Mouse (Mus musculus) neural tube, embryonic 11.5 days (tissue): ENCODE measurements around the gene Clstn3. TPM values are rescaled to one million over a fixed set of nuclear protein-coding genes. Genes with fewer than 3 reads are reported as not detected.
"Not testable (repeated sequence)": the region's sequence is repeated elsewhere in the genome, so short reads cannot be mapped to it uniquely, and the experiment has no call there.

Source experiments
- ATAC-seq: fragments of 200-750 bp; cut with Nextera tagmentation; 2 replicates; pipeline ENCODE4 v1.8.0; 2017; ENCODE audit warnings: moderate number of reproducible peaks, mild to moderate bottlenecking, moderate TSS enrichment, moderate library complexity; ENCODE audit not compliant: insufficient read depth, low FRiP score, low TSS enrichment
- DNase-seq: peaks from one replicate; pipeline ENCODE4 v3.0.0-alpha.2; 2015; ENCODE audit warnings: low spot score
- H3K27ac ChIP-seq: fragments of 300-500 bp; sonication (generic); 2 replicates; pipeline ENCODE4 v1.5.1; 2014; ENCODE audit warnings: low read depth, mild to moderate bottlenecking, low read length
- H3K27me3 ChIP-seq: fragments of 300-500 bp; sonication (generic); 2 replicates; pipeline ENCODE4 v1.6.1; 2014; ENCODE audit warnings: mild to moderate bottlenecking, low read length, mixed read lengths; ENCODE audit not compliant: control insufficient read depth, insufficient read depth
- H3K36me3 ChIP-seq: fragments of 300-500 bp; sonication (generic); 2 replicates; pipeline ENCODE4 v1.6.1; 2014; ENCODE audit warnings: mild to moderate bottlenecking, low read length, moderate library complexity, mixed read lengths; ENCODE audit not compliant: control insufficient read depth, insufficient read depth
- H3K4me1 ChIP-seq: fragments of 300-500 bp; sonication (generic); 2 replicates; pipeline ENCODE4 v1.6.1; 2014; ENCODE audit warnings: low read length, mixed read lengths; ENCODE audit not compliant: control insufficient read depth, insufficient read depth
- H3K4me2 ChIP-seq: fragments of 300-500 bp; sonication (generic); 2 replicates; pipeline ENCODE4 v1.6.1; 2014; ENCODE audit warnings: low read depth, mild to moderate bottlenecking, moderate library complexity
- H3K4me3 ChIP-seq: fragments of 300-500 bp; sonication (generic); 2 replicates; pipeline ENCODE4 v1.5.1; 2014; ENCODE audit warnings: low read depth, low read length
- H3K9ac ChIP-seq: fragments of 300-500 bp; sonication (generic); 2 replicates; pipeline ENCODE4 v1.6.1; 2014; ENCODE audit warnings: mild to moderate bottlenecking, low read length
- H3K9me3 ChIP-seq: fragments of 300-500 bp; sonication (generic); 2 replicates; pipeline ENCODE4 v1.6.1; 2016; ENCODE audit warnings: low read length; ENCODE audit not compliant: control insufficient read depth
- WGBS: fragments of 180-500 bp; shearing (Covaris S2); extraction: QIAGEN DNeasy Blood & Tissue Kit; methylation state at CpG from one replicate; pipeline ENCODE4 v1.1.7; 2014; 5-methylcytosine and 5-hydroxymethylcytosine counted together
- polyA plus RNA-seq: library from polyadenylated mRNA; unstranded; fragments of >200 nt; fragmentation: Nextera tagmentation; extraction: Ambion mirVana; gene quantifications from 2 replicates; pipeline ENCODE4 v1.2.1, GENCODE M21; 2014

The Clstn3 gene
- polyA plus RNA-seq, 1 experiment from 2014 or later, result 17.2 TPM

- Histone ChIP-seq H3K4me2 (peak overlapping the region; percentile 33; the same call in 1 of the 2 replicates), H3K4me3 (no peak overlapping the region)
- WGBS, result 91% methylated on average over 7 of the region's 7 CpGs
These were observed 20.3 kb upstream of the Clstn3 start for GRCm38 (mm10) chr6:124484851-124485250.

GRCm38 (mm10) chr6:124483831-124484230 lies 19.2 kb upstream of the Clstn3 start:
- 90% methylated on average over 3 of the region's 3 CpGs for WGBS
- H3K27me3 ChIP-seq, H3K36me3 ChIP-seq, H3K4me1 ChIP-seq, ATAC-seq, H3K4me2 ChIP-seq, DNase-seq, H3K9me3 ChIP-seq, H3K9ac ChIP-seq, H3K4me3 ChIP-seq, H3K27ac ChIP-seq: not testable (repeated sequence)

More at GRCm38 (mm10) chr6:124484851-124485250, 20.3 kb upstream of the Clstn3 start:
- Histone ChIP-seq H3K4me1 (no peaks in the 10 kb centered on the region), H3K9ac (no peak overlapping the region), H3K36me3 (no peaks in the 10 kb centered on the region), H3K27me3 (no peaks in the 10 kb centered on the region), H3K27ac (no peak overlapping the region), H3K9me3 (no peaks in the 10 kb centered on the region)
- ATAC-seq, result no peak
- DNase-seq, result no peak

- Histone ChIP-seq H3K4me2 (no peak overlapping the region), H3K4me1 (no peaks in the 10 kb centered on the region), H3K36me3 (no peaks in the 10 kb centered on the region), H3K9me3 (no peaks in the 10 kb centered on the region), H3K9ac (no peak overlapping the region), H3K4me3 (no peak overlapping the region), H3K27ac (no peak overlapping the region), H3K27me3 (no peaks in the 10 kb centered on the region)
- ATAC-seq, result no peak
- peak; percentile 71 for DNase-seq
- 26% methylated on average over 6 of the region's 6 CpGs for WGBS
These were observed 17.0 kb upstream of the Clstn3 start for GRCm38 (mm10) chr6:124481571-124481970.

GRCm38 (mm10) chr6:124480295-124480694 lies 15.7 kb upstream of the Clstn3 start:
- H3K9me3 ChIP-seq, result no peaks in the 10 kb centered on the region
- H3K27me3 ChIP-seq, result no peaks in the 10 kb centered on the region
- H3K4me2 ChIP-seq, result no peak overlapping the region
- no peak for DNase-seq
- no peak overlapping the region for H3K4me3 ChIP-seq
- H3K27ac ChIP-seq, result no peak overlapping the region
- H3K4me1 ChIP-seq, result no peaks in the 10 kb centered on the region
- H3K36me3 ChIP-seq, result no peaks in the 10 kb centered on the region
- no peak for ATAC-seq
- H3K9ac ChIP-seq, result no peak overlapping the region
- 57% methylated on average over 4 of the region's 4 CpGs for WGBS

- H3K27ac ChIP-seq, result no peak overlapping the region
- ATAC-seq (no peak), DNase-seq (no peak)
- H3K36me3 ChIP-seq, result no peaks in the 10 kb centered on the region
- 78% methylated on average over 3 of the region's 3 CpGs for WGBS
- H3K4me1 ChIP-seq, result no peaks in the 10 kb centered on the region
- no peaks in the 10 kb centered on the region for H3K9me3 ChIP-seq
- H3K27me3 ChIP-seq, result no peaks in the 10 kb centered on the region
- H3K9ac ChIP-seq, result no peak overlapping the region
- no peak overlapping the region for H3K4me3 ChIP-seq
- H3K4me2 ChIP-seq, result no peak overlapping the region
These were observed 15.0 kb upstream of the Clstn3 start for GRCm38 (mm10) chr6:124479573-124479930.

- Histone ChIP-seq H3K27me3 (no peaks in the 10 kb centered on the region), H3K4me1 (no peaks in the 10 kb centered on the region), H3K4me2 (no peak overlapping the region), H3K9ac (no peak overlapping the region), H3K36me3 (no peaks in the 10 kb centered on the region), H3K9me3 (no peaks in the 10 kb centered on the region), H3K4me3 (no peak overlapping the region), H3K27ac (no peak overlapping the region)
- 92% methylated on average over 3 of the region's 3 CpGs for WGBS
- DNase-seq (no peak), ATAC-seq (no peak)
These were observed 14.4 kb upstream of the Clstn3 start for GRCm38 (mm10) chr6:124478874-124479572.

GRCm38 (mm10) chr6:124477922-124478651 lies 13.5 kb upstream of the Clstn3 start:
- no peaks in the 10 kb centered on the region for H3K27me3 ChIP-seq
- H3K4me2 ChIP-seq, result no peak overlapping the region
- no peaks in the 10 kb centered on the region for H3K4me1 ChIP-seq
- no peaks in the 10 kb centered on the region for H3K9me3 ChIP-seq
- no peak for ATAC-seq
- H3K9ac ChIP-seq, result no peak overlapping the region
- no peak overlapping the region for H3K4me3 ChIP-seq
- H3K27ac ChIP-seq, result no peak overlapping the region
- no peaks in the 10 kb centered on the region for H3K36me3 ChIP-seq
- whole genome bisulfite sequencing, result 80% methylated on average over 17 of the region's 17 CpGs
- DNase-seq, result no peak

- no peak for DNase-seq
- Histone ChIP-seq H3K9me3 (no peaks in the 10 kb centered on the region), H3K4me2 (no peak overlapping the region), H3K9ac (no peak overlapping the region), H3K4me1 (no peaks in the 10 kb centered on the region), H3K27me3 (no peaks in the 10 kb centered on the region), H3K27ac (no peak overlapping the region), H3K4me3 (no peak overlapping the region), H3K36me3 (no peaks in the 10 kb centered on the region)
- no peak for ATAC-seq
- WGBS, result 66% methylated on average over 5 of the region's 5 CpGs
These were observed 12.6 kb upstream of the Clstn3 start for GRCm38 (mm10) chr6:124477221-124477655.

- Histone ChIP-seq H3K9ac (no peak overlapping the region), H3K36me3 (no peaks in the 10 kb centered on the region), H3K4me3 (no peak overlapping the region), H3K9me3 (no peaks in the 10 kb centered on the region), H3K27me3 (no peaks in the 10 kb centered on the region), H3K4me1 (no peaks in the 10 kb centered on the region), H3K4me2 (no peak overlapping the region), H3K27ac (no peak overlapping the region)
- 89% methylated on average over 11 of the region's 11 CpGs for WGBS
- DNase-seq, result no peak
- ATAC-seq, result no peak
These were observed 12.2 kb upstream of the Clstn3 start for GRCm38 (mm10) chr6:124476796-124477195.
